Mouse (Mus musculus) olfactory bulb, adult 2 months (tissue): ENCODE measurements at regions not wholly inside any gene's neighbourhood (a gene's known extent, or its start where the extent isn't known, plus 50 kb on each side); places are given as distances from the start of the nearest gene placed in this dataset.

ENCODE experiments used
- CTCF ChIP-seq: fragments of 200-500 bp; IDR thresholded peaks from 2 replicates; pipeline ENCODE4 v1.5.1; 2012; ENCODE audit warnings: low read depth, mild to moderate bottlenecking, low read length, moderate library complexity; ENCODE audit not compliant: insufficient read depth
- POLR2A ChIP-seq: fragments of 200-500 bp; IDR thresholded peaks from 2 replicates; pipeline ENCODE4 v1.6.1; 2012; ENCODE audit warnings: mild to moderate bottlenecking, low read depth, low read length, moderate library complexity; ENCODE audit not compliant: insufficient read depth

GRCm38 (mm10) chr4:67932481-67932880, 1021.7 kb downstream of the Brinp1 start:
- no peak for TF ChIP-seq POLR2A
- TF ChIP-seq CTCF, result no peak
